Mouse (Mus musculus) E14TG2a.4 (cell line): ENCODE results near the gene Hydin.

Experiments
- CTCF ChIP-seq: conservative IDR thresholded peaks from 2 replicates; pipeline ENCODE4 v1.5.1; 2014; ENCODE audit warnings: low read length
- NANOG ChIP-seq: IDR thresholded peaks from 2 replicates; pipeline ENCODE4 v1.6.1; 2014; ENCODE audit warnings: borderline replicate concordance, low read length, mixed read lengths
- POU5F1 ChIP-seq: IDR thresholded peaks from 2 replicates; pipeline ENCODE4 v1.6.1; 2014; ENCODE audit warnings: low read length, borderline replicate concordance

GRCm38 (mm10) chr8:110646064-110646463 lies 379.3 kb downstream of the Hydin start:
- peak; percentile 59 for TF ChIP-seq CTCF
- TF ChIP-seq NANOG, result no peak
- TF ChIP-seq POU5F1, result no peak
